Mouse (Mus musculus) neural tube, embryonic 11.5 days (tissue): ENCODE results near the gene Ripor2. TPM values are rescaled to one million over a fixed set of nuclear protein-coding genes. Genes with fewer than 3 reads are reported as not detected.

Source experiments
- ATAC-seq: fragments of 200-750 bp; cut with Nextera tagmentation; 2 replicates; pipeline ENCODE4 v1.8.0; 2017; ENCODE audit warnings: moderate number of reproducible peaks, mild to moderate bottlenecking, moderate TSS enrichment, moderate library complexity; ENCODE audit not compliant: insufficient read depth, low FRiP score, low TSS enrichment
- DNase-seq: peaks from one replicate; pipeline ENCODE4 v3.0.0-alpha.2; 2015; ENCODE audit warnings: low spot score
- H3K27ac ChIP-seq: fragments of 300-500 bp; sonication (generic); 2 replicates; pipeline ENCODE4 v1.5.1; 2014; ENCODE audit warnings: low read depth, mild to moderate bottlenecking, low read length
- H3K27me3 ChIP-seq: fragments of 300-500 bp; sonication (generic); 2 replicates; pipeline ENCODE4 v1.6.1; 2014; ENCODE audit warnings: mild to moderate bottlenecking, low read length, mixed read lengths; ENCODE audit not compliant: control insufficient read depth, insufficient read depth
- H3K36me3 ChIP-seq: fragments of 300-500 bp; sonication (generic); 2 replicates; pipeline ENCODE4 v1.6.1; 2014; ENCODE audit warnings: mild to moderate bottlenecking, low read length, moderate library complexity, mixed read lengths; ENCODE audit not compliant: control insufficient read depth, insufficient read depth
- H3K4me1 ChIP-seq: fragments of 300-500 bp; sonication (generic); 2 replicates; pipeline ENCODE4 v1.6.1; 2014; ENCODE audit warnings: low read length, mixed read lengths; ENCODE audit not compliant: control insufficient read depth, insufficient read depth
- H3K4me2 ChIP-seq: fragments of 300-500 bp; sonication (generic); 2 replicates; pipeline ENCODE4 v1.6.1; 2014; ENCODE audit warnings: low read depth, mild to moderate bottlenecking, moderate library complexity
- H3K4me3 ChIP-seq: fragments of 300-500 bp; sonication (generic); 2 replicates; pipeline ENCODE4 v1.5.1; 2014; ENCODE audit warnings: low read depth, low read length
- H3K9ac ChIP-seq: fragments of 300-500 bp; sonication (generic); 2 replicates; pipeline ENCODE4 v1.6.1; 2014; ENCODE audit warnings: mild to moderate bottlenecking, low read length
- H3K9me3 ChIP-seq: fragments of 300-500 bp; sonication (generic); 2 replicates; pipeline ENCODE4 v1.6.1; 2016; ENCODE audit warnings: low read length; ENCODE audit not compliant: control insufficient read depth
- WGBS: fragments of 180-500 bp; shearing (Covaris S2); extraction: QIAGEN DNeasy Blood & Tissue Kit; methylation state at CpG from one replicate; pipeline ENCODE4 v1.1.7; 2014; 5-methylcytosine and 5-hydroxymethylcytosine counted together
- polyA plus RNA-seq: library from polyadenylated mRNA; unstranded; fragments of >200 nt; fragmentation: Nextera tagmentation; extraction: Ambion mirVana; gene quantifications from 2 replicates; pipeline ENCODE4 v1.2.1, GENCODE M21; 2014

Ripor2 gene
- polyA plus RNA-seq, 1 experiment from 2014 or later = 6.2 TPM

- no peak overlapping the region for H3K4me2 ChIP-seq
- no peak overlapping the region for H3K4me3 ChIP-seq
- H3K27me3 ChIP-seq = no peaks in the 10 kb centered on the region
- WGBS = 92% methylated on average over 6 of the region's 6 CpGs
- no peak overlapping the region for H3K9ac ChIP-seq
- no peak for DNase-seq
- H3K9me3 ChIP-seq = no peaks in the 10 kb centered on the region
- no peaks in the 10 kb centered on the region for H3K36me3 ChIP-seq
- H3K27ac ChIP-seq = no peak overlapping the region
- no peak for ATAC-seq
- no peaks in the 10 kb centered on the region for H3K4me1 ChIP-seq
Measured at GRCm38 (mm10) chr13:24735608-24736131, 153.7 kb downstream of the Ripor2 start.

DNA sequence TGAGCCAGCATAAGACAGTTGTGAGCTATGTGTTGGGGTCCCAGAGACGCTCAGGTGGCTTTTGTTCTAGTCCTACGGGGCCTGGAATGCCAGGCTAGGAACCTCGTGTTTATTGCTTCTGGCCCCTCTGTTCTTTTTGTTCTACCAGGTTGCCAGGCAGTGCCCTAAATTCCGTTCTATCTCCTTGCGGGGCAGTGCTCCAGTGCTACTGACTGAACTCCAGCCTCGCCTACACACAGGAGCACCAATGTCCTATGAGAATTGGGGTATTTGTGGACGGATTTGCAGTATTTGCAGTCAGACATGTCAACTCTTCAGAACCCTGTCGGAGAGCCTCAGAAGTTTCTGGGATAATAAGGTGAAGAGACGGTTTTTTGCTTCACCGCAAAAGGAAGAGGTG lies 159.0 kb downstream of the Ripor2 start, which contains the start of gene Armh2:
Armh2 (plus strand) TSS at position 205 of the 400 bp plus-strand sequence.
- 78% methylated on average over 10 of the region's 10 CpGs for WGBS
- no peak within 1 kb of the TSS for H3K9ac ChIP-seq
- H3K9me3 ChIP-seq = no peaks in the 10 kb centered on the region
- no peak within 1 kb of the TSS for H3K4me3 ChIP-seq
- H3K27me3 ChIP-seq = no peaks in the 10 kb centered on the region
- ATAC-seq = no peak
- no peaks in the 10 kb centered on the region for H3K36me3 ChIP-seq
- no peak within 1 kb of the TSS for H3K27ac ChIP-seq
- H3K4me2 ChIP-seq = no peak within 1 kb of the TSS
- H3K4me1 ChIP-seq = no peaks in the 10 kb centered on the region
- no peak for DNase-seq

GRCm38 (mm10) chr13:24747823-24748222 lies 165.8 kb downstream of the Ripor2 start:
- Histone ChIP-seq H3K27ac (no peak overlapping the region), H3K36me3 (peaks cover 4% of the 10 kb centered on the region), H3K9ac (no peak overlapping the region), H3K4me1 (no peaks in the 10 kb centered on the region), H3K9me3 (no peaks in the 10 kb centered on the region), H3K4me3 (no peak overlapping the region), H3K4me2 (no peak overlapping the region), H3K27me3 (no peaks in the 10 kb centered on the region)
- ATAC-seq (no peak), DNase-seq (no peak)
- 90% methylated on average over 3 of the region's 3 CpGs for WGBS

GRCm38 (mm10) chr13:24750807-24751206 lies 168.8 kb downstream of the Ripor2 start:
- Histone ChIP-seq H3K4me1 (no peaks in the 10 kb centered on the region), H3K9me3 (no peaks in the 10 kb centered on the region), H3K36me3 (peaks cover 4% of the 10 kb centered on the region), H3K4me2 (no peak overlapping the region), H3K27ac (no peak overlapping the region), H3K4me3 (no peak overlapping the region), H3K27me3 (no peaks in the 10 kb centered on the region), H3K9ac (no peak overlapping the region)
- DNase-seq (no peak), ATAC-seq (no peak)
- 95% methylated on average over 8 of the region's 8 CpGs for WGBS

GRCm38 (mm10) chr13:24751396-24751795 lies 169.4 kb downstream of the Ripor2 start:
- no peaks in the 10 kb centered on the region for H3K4me1 ChIP-seq
- 94% methylated on average over 8 of the region's 8 CpGs for WGBS
- no peak overlapping the region for H3K9ac ChIP-seq
- no peaks in the 10 kb centered on the region for H3K27me3 ChIP-seq
- DNase-seq = no peak
- H3K36me3 ChIP-seq = peaks cover 4% of the 10 kb centered on the region
- no peak overlapping the region for H3K4me2 ChIP-seq
- H3K9me3 ChIP-seq = no peaks in the 10 kb centered on the region
- H3K4me3 ChIP-seq = no peak overlapping the region
- ATAC-seq = no peak
- no peak overlapping the region for H3K27ac ChIP-seq

DNA sequence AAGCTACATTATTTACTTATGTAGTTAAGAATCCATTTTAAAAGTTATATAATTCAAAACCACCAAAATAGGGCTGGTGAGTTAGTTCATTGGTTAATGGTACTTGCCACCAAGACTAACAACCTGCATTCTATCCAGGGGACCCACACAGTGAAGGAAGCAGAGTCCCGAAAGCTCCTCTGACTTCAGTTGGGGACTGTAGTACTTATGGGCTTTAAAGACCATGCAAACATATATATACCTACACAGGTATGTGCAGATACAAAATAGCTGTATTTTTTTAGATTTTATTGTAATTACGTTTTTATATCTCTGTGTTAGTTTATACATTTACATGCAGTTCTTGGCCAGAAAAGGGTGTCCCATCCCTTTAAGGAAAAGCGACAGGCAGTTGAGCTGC lies 174.8 kb downstream of the Ripor2 start:
- Histone ChIP-seq H3K4me1 (peaks cover 3% of the 10 kb centered on the region; the same call in 1 of the 2 replicates), H3K36me3 (peaks cover 5% of the 10 kb centered on the region)
- no peak for ATAC-seq

GRCm38 (mm10) chr13:24757820-24758564 lies 176.0 kb downstream of the Ripor2 start:
- DNase-seq = no peak
- WGBS = 88% methylated on average over 12 of the region's 12 CpGs

More for the DNA sequence above, 174.8 kb downstream of the Ripor2 start:
- H3K9ac ChIP-seq = no peak overlapping the region
- H3K27ac ChIP-seq = no peak overlapping the region
- DNase-seq = no peak
- no peak overlapping the region for H3K4me3 ChIP-seq
- WGBS = 95% methylated on average over 3 of the region's 3 CpGs
- H3K27me3 ChIP-seq = no peaks in the 10 kb centered on the region
- H3K9me3 ChIP-seq = no peaks in the 10 kb centered on the region
- H3K4me2 ChIP-seq = no peak overlapping the region

GRCm38 (mm10) chr13:24759451-24759850 lies 177.5 kb downstream of the Ripor2 start:
- 96% methylated on average over 10 of the region's 10 CpGs for WGBS
- Histone ChIP-seq H3K4me3 (no peak overlapping the region), H3K36me3 (peaks cover 5% of the 10 kb centered on the region), H3K4me1 (peaks cover 3% of the 10 kb centered on the region; the same call in 1 of the 2 replicates), H3K27me3 (no peaks in the 10 kb centered on the region), H3K9ac (no peak overlapping the region), H3K27ac (no peak overlapping the region), H3K9me3 (no peaks in the 10 kb centered on the region), H3K4me2 (no peak overlapping the region)
- DNase-seq (no peak), ATAC-seq (no peak)

More at GRCm38 (mm10) chr13:24757820-24758564, 176.0 kb downstream of the Ripor2 start:
- Histone ChIP-seq H3K9me3 (no peaks in the 10 kb centered on the region), H3K4me3 (no peak overlapping the region), H3K4me2 (no peak overlapping the region), H3K4me1 (peaks cover 3% of the 10 kb centered on the region; the same call in 1 of the 2 replicates), H3K9ac (no peak overlapping the region), H3K36me3 (peaks cover 5% of the 10 kb centered on the region), H3K27ac (no peak overlapping the region), H3K27me3 (no peaks in the 10 kb centered on the region)
- ATAC-seq = no peak
